Mouse (Mus musculus) layer of hippocampus, adult 8-10 months (tissue): ENCODE results near the gene Ppp1r7. TPM values are rescaled to one million over a fixed set of nuclear protein-coding genes. Genes with fewer than 3 reads are reported as not detected.
"Not testable (repeated sequence)": the region's sequence is repeated elsewhere in the genome, so short reads cannot be mapped to it uniquely, and the experiment has no call there.

Experiments used
- DNase-seq, 2 experiments: peaks; one replicate each; pipeline ENCODE4 v3.0.0; 2022; ENCODE audit warnings: low spot score in 2 of 2
- total RNA-seq, 4 experiments: library from RNA; stranded (reverse); gene quantifications; 2 replicates each; pipeline ENCODE4 v1.2.4; 2022

Gene Ppp1r7
- 10 to 100 TPM; 75.5 to 85.2 (median 78.7) TPM for total RNA-seq

DNA sequence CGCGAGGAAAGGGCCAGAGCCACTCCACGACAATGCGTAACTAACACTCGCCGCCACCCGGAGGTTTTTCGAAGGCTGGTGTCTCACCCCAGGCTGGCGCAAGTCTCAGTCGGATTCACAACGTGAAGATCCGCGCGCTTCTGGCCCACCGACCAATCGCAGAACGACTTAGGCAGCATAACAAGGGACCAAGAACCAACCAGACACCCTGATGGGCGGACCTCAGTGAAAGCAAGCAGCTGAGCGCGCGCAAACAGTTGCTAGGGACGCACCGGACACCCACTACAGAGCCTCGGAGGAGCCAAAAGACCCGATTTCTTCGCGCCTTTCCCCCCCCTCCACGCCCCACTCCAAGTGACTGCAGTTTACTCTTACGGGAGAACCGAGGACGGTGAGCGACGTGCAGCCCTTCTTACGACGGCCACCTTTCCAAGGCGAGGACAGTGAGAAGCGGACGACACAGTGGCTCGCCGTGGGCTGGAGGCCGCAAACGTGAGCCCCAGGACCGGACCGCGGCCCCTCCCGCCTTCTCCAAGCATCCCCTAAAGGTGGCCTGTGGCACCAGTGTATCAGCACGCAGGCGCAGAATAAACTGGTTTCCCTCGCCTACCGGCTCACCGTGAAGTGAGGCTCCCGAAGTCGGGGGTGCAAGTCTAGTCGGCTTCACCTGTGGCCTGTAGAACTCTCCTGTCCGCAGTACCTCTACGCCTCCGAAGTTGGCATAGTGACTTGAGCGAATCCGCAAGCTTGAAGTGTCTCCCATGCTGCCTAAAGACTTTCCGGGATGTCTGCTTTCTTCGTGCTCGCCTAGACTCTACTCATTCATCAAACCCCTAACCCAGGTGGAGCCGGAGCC, at the start of gene Ppp1r7, which contains the start of gene Pask:
TSS of gene Ppp1r7 (plus strand) at position 207 of the 856 bp plus-strand sequence.
TSS of gene Pask (minus strand) at position 835 of the 856 bp plus-strand sequence.
- DNase-seq: peak; percentile 95

DNA sequence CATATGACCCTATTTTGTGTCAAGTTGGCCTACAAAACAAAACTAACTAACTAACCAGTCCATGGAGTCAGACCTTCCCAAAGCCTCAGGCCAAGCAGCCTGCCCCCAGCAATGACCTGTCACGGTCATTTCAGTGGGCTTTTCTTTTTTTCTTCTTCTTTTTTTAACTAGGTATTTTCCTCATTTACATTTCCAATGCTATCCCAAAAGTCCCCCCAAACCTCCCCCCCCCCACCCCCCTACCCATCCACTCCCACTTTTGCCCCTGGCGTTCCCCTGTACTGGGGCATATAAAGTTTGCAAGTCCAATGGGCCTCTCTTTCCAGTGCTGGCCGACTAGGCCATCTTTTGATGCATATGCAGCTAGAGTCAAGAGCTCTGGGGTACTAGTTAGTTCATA, 48.2 kb upstream of the Ppp1r7 start:
- DNase-seq: not testable (repeated sequence)

DNA sequence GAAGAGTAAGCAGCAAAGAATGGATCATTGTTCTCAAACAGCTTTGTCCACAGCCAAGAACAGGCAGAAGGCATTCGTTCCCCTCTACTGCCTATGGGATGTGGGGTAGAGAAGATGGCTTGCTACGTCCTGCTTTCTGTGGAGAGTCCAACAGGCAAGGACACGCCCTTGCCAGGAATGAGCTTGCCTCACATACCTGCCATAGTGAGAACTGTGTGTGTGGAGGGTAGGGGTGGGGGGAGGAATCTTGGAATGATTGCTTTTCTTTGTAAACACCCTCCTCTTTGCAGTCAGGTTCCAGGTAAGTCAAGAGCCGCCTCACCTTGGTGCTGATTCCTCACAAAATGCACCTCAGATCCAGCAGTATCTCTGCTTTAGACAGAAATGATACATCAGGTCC, 42.9 kb upstream of the Ppp1r7 start:
- DNase-seq: no peak

DNA sequence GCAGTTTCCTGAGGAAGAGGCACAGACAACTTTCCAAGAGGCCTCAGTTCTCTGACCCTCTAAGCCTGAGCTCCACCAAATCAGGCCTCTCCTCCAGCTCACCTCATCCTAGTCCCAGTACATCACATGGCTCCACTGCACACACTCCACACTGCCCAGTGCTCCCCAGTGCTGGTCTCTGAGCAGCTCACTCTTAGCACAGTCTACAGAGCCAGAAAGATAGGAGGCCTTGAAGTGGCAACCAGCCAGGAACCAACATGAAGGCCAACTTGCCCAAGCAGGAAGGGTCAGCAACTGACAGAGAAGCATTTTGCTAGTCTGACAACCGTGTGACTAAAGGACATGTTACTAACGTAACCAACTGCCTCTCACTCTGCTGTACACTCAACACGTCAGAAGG, 42.1 kb upstream of the Ppp1r7 start:
- no peak for DNase-seq

DNA sequence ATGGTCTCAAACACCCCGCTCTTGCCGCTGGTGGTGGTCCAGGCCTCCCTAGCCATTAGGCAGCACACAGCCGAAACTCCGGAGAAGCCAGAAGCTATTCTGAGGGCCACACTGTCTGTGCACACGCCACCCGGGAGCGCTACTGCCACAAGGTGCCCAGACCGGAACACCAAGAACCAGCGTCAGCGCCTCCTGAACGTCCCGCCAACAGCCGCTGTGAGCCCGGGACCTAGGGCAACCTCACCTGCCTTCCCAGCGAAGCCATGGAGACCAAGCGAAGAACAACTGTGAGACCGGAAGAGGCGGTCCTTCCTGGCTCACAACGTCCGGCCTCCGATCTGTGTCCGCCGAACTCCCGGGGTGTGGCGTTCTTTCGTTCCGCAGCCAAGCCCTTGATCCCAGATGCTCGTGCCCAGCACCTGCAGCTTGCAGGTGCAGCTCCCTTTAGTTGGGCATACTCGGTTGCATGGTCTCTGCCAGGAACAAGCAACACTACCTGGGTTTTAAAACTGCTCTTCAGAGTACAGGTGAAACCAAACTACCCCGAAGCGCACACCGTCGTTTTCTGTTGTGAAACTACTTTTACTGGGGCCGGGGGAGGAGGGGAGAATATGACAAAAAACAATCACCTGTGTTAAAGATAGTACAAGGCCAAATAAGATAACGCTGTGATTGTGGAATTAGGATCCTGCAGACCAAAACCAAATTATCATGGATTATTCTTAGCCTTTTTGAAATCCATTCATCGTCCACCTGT, 36.9 kb upstream of the Ppp1r7 start, which contains the start of gene Mterf4:
TSS of gene Mterf4 (minus strand) at position 335 of the 757 bp plus-strand sequence.
- DNase-seq: peak; percentile 63 to 80

DNA sequence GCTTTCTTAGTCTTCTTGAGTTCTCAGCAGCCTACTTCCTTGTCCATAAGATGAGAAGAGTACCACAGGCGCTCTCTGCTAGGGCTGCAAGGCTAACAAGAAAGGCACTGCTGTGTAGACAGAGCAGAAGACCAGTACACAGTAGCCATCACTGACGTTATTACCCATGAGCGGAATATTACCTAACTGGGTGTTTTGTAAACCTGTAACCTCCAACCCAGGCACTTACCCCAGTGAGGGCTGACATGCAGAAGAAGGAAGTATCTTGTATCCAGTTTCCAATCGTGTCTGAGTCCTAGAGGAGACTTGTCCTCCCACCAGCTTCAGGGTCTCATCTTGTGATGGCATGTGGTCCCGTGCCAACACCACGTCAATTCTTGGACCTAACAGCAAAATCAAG, 18.7 kb upstream of the Ppp1r7 start:
- DNase-seq: no peak

DNA sequence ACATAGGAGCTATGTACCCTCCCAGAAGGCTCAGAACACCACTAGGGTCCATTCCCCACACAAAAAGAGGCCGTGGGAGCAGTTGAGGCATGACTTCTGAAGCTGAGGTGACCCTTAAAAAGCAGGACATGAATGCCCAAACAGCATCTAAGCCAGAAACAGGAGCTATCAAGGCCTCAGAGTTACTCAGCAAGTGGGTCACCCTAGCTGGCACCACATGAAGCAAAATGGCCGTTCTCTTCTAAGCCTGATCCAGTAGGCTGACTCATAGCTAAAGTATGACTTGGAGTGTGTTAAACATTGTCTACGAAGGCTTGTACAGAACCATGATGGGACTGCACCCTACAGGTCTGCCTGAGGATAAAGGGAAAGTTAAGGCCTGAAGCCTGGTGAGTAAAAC, 16.2 kb upstream of the Ppp1r7 start:
- DNase-seq: no peak

DNA sequence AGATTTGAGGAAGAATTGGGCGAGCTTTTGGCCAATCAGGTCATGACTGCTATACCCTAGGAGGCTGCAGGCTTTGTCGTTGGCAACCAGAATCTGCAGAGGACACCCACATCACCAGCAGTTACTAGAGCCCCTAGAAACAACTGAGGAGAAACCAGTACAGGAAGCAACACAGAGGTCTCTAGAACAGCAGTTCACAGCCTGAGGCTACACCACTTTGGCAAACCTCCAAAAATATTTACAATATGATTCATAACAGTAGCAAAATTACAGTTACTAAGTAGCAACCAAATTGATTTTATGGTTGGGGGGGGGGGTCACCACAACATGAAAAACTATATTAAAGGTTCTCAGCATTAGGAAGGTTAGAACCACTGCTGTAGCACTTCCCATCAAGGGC, 8.0 kb upstream of the Ppp1r7 start:
- no peak for DNase-seq

DNA sequence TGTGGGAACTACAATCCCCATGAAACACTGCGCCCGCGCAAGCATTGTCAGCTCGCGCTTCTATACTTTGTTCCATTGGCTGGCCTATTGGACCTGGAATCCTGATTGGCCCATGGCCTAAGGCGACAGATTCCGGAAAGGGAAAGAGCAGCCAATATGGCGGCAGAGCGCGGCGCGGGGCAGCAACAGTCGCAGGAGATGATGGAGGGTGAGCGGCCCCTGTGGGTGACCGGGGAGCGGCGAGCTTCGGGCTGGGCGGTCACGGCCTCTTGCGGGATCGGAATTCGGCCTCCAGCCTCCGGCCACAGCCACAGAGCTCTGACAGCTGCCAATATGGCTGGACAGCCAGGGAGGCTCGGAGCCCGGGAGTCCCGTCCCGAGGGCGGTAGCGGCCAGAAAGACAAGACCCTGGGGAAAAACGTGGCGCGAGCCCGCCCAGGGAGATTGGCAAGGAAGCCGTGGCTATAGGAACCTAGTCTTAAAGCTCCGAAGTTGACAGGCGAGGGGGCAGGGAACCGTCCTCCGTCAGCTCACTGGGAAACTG, 922 bp downstream of the Ppp1r7 start:
- DNase-seq: peak; percentile 95 to 96

DNA sequence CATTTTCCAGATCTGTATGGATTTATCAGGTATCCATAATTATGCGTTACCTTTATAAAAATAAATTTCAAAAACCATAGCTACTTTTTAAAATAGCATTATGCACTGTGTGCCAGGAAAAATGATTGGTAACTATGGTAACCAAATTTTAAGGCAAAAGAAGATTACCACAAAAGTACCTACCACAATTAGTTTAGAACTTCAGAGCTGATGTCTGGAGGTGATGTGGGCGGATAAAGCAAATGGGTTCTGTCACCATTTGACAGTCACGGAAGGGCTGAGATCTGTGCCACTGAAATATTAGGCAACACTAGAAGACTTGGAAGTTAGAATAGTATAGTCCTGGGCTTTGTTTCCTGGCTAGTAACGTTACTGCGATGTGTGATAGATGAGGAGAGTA, 4.5 kb downstream of the Ppp1r7 start:
- no peak for DNase-seq

DNA sequence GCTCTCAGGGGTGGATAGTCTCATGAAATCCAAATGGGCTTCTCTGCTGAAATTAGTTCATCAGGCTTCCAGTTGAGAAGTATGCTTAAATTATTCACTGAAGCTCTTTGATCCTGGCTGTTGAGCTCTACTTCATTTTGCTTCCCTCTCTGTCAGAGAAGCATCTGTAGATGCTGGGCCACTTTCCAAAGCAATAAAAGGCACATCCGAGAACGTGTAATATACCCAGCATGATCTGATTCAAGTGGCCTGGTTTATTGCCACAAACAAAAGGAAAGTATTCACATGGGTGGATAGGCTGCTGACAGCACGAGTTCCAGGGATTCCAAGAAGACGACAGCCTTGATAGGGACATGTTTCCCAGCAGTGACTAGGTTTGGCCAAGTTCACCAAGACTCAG, 7.0 kb downstream of the Ppp1r7 start:
- no peak for DNase-seq

DNA sequence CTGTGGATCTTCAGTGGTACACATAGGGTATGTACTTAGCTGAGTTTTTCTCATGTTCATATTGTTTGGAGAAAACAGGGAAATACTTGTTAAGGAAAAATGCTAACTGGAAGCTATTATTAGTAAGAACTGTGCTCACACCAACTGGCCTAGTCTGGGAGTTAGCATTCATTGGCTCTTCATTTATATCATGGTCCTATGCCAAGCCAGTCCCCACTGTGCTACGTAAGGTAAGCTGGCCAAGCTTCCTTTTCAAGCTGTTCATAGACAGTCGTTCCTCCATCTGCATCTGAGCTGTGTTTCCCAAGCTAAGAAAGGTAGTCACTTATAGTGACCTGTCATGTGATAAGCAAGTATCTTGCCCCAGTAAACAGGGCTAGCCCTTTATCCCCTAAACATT, 10.1 kb downstream of the Ppp1r7 start:
- peak; percentile 44 to 48 for DNase-seq

DNA sequence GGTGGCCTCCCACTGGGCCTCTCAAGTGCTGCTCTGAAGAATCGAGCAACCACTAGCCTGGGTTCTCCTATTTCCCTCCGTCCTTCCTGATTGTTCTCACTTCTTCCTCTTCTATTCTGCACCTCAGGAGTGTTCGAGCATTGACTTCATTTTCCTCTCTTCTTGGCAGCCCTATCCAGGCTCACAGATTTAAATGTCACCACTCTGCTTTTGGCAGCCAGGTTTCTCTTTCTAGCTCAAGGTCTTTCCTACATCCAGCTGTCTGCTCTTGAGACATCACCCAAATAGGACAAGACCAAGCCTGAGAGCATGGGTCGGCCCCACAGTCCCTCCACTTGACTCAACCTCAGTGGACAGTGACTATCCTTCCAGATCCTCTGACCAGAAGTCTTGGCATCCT, 20.0 kb downstream of the Ppp1r7 start:
- no peak for DNase-seq

DNA sequence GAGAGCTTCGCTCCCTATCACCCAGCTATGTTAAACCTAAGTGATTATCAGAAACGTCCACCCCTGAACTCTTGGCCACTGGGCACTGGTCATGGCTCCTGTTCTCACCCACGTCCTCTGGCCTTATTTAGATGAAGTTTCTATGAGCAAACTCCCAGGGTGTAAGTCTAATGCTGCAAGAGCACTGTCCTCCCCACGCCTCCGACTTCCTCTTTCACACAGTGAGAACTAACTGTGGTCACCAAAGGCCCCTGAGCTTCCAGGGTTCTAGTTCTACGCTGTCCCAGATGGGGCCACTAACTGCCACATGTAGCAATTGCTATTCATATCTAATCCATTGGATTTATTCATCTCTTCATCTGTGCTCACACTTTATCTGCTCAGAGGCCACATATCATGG, 23.0 kb downstream of the Ppp1r7 start:
- no peak for DNase-seq

DNA sequence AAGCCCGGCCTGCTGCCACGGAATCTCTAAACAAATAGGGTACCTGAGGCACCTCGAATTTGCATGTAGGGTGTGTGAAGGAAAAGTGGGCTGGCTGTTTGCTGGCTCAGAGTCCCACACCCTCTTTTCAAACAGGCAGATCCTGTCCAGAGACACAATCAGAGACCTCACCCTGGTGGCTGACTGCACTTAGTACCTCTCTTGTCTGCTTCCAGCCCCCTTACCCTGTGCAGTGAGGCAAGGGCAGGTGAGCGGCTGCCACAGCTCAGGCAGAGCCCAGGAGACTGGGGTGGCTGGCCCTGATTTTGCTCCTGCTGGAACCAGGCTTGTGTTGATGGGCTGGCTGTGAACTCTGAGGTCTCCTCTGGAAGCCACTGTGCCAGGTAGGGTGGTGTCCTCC, 31.0 kb downstream of the Ppp1r7 start, which contains the start of gene Ano7:
TSS of gene Ano7 (plus strand) at position 266 of the 400 bp plus-strand sequence.
- DNase-seq: no peak

DNA sequence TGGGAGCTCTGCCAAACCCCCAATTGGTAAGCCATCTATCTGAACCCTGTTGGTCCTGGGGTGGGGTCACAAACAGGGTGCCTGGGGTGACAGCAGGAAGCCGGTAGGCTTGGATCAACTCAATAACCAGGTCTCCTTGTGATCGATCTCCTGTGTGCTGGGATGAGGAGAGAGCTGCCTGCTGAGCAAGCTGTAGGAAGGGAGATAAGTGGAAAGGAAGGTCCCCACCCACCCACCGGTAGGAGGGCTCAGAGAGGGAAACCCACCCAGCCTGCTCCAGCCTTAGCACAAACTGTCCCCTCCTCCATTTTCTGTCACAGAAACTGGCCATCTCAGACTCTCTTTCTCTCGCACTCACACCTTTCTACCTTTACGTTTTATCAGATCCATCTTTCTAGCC, 34.7 kb downstream of the Ppp1r7 start:
- DNase-seq: no peak

DNA sequence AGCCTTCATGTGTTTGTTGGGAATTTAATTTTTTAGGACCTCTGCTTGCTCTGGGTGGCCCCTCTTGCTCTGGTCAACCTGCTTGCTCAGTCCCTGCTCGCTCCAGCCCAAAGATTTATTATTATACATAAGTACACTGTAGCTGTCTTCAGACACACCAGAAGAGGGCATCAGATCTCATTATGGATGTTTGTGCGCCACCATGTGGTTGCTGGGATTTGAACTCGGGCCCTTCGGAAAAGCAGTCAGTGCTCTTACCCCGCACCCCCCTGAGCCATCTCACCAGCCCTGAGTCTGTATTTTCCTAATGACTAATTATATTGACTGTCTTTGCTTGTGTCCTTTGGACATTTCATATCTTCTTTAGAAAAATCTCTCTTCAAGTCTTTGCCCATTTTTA, 36.5 kb downstream of the Ppp1r7 start:
- DNase-seq: no peak

DNA sequence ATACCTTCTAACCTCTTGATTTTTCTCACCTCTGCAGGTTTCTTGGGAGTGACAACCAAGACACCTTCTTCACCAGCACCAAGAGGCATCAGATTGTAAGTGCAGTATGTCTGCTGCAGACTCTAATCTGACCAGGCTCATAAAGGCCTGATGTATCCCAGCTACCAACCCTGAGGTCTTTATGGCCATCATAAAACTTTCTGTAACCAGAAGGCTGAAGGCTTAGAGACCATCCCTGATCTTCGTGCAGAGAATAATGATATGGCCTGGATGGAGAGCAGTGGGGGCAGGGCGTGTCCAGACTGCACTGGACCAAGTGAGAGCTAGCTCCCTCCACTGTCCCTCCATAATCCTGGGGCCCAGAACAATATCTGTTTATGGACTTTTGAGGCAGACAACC, 44.5 kb downstream of the Ppp1r7 start:
- no peak for DNase-seq

DNA sequence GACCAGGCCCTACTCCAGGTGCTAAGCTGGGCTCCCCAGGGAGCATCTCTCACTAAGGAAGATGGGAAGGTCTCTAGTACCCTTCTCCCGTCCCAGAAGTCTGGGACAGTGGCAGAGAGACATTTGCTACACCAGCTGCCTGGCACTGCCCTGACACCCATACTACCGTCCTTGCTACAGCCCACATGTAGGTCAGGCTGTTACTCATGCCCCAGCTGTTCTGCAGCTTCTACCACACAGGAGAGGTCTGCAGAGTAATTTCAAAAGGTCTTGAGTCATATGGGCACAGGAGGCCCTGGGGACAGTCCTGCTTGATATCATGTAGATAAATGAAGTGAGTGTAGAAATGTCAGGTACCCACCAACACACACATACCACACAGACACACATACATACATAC, 46.3 kb downstream of the Ppp1r7 start:
- no peak for DNase-seq

DNA sequence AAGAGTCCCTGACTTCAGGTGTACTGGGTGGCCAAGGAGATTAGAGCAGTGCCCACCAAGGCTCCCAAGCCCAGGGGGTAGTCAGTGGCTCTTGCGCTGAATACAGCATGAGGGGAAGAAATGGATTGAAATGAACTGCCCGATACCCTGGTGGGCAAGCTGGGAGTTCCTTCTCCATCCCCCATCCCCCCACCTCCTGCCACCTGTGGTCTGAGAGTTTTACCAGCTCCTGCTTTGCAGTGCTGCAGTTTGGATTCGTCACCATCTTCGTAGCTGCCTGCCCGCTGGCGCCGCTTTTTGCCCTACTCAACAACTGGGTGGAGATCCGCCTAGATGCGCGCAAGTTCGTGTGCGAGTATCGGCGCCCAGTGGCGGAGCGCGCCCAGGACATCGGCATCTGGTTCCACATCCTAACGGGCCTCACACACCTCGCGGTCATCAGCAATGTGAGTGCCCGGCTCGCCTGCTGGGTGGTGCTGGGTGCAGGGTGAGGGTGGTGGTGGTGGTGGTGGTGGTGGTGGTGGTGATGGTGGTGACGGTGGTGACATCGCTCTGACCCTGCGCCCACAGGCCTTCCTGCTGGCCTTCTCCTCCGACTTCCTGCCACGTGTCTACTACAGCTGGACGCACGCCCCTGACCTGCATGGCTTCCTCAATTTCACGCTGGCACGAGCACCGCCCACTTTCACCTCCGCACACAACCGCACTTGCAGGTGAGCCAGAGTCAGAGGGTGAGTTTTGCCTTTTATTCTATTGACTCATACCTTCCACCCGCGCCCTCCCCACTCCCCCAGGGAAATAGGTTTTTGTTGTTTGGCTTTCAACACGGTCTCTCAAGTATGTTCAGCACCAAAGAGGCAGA, 58.8 kb downstream of the Ppp1r7 start:
- no peak for DNase-seq

DNA sequence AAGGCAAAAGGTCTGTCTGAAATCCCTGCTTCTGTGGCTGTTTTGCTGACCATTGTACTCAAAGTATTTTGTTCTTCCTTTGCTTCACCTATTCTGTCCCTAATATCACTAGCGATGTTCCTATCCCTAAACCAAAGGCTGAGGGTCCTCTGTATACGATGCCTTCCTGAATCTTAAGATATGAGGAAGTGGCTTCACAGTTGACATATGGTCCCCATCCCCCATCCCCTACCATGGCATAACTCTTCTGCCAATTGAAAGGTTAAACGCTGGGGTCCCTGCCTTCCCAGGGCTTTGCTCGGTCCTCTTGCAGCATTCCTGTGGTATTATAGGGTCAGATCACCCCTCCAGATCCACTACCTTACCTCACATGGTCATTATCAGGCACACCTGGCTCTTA, 60.7 kb downstream of the Ppp1r7 start:
- DNase-seq: no peak
